Mouse (Mus musculus) liver, adult 2 months (tissue): Measurements from ENCODE around the gene Cd160. TPM values are rescaled to one million over a fixed set of nuclear protein-coding genes. Genes with fewer than 3 reads are reported as not detected.
A peak's percentile ranks its signal among the peaks of the same experiment; 100 is the strongest.

Experiments
- DNase-seq: peaks from one replicate; pipeline ENCODE4 v3.0.0-alpha.2; 2011; ENCODE audit warnings: low read depth, low spot score; ENCODE audit errors: extremely low read depth
- H3K27ac ChIP-seq: fragments of 200-500 bp; replicated peaks from 2 replicates; pipeline ENCODE4 v1.5.1; 2012; ENCODE audit warnings: low read depth, mild to moderate bottlenecking, control low read depth, inconsistent platforms, low read length; ENCODE audit not compliant: insufficient read depth
- H3K27me3 ChIP-seq: fragments of 200-500 bp; 2 replicates; pipeline ENCODE4 v1.6.1; 2012; ENCODE audit warnings: mild to moderate bottlenecking, moderate library complexity, low read length, inconsistent platforms; ENCODE audit not compliant: control insufficient read depth, insufficient read depth
- H3K36me3 ChIP-seq: fragments of 200-500 bp; 2 replicates; pipeline ENCODE4 v1.6.1; 2012; ENCODE audit warnings: low read length, inconsistent platforms; ENCODE audit not compliant: control insufficient read depth, insufficient read depth
- H3K4me1 ChIP-seq: fragments of 200-500 bp; 2 replicates; pipeline ENCODE4 v1.6.1; 2011; ENCODE audit warnings: low read length; ENCODE audit not compliant: control insufficient read depth, insufficient read depth
- H3K4me3 ChIP-seq: fragments of 200-500 bp; 2 replicates; pipeline ENCODE4 v1.5.1; 2011; ENCODE audit warnings: low read depth, mild to moderate bottlenecking, control low read depth, low read length, moderate library complexity; ENCODE audit not compliant: insufficient read depth
- H3K79me2 ChIP-seq: fragments of 200-500 bp; 2 replicates; pipeline ENCODE4 v1.6.1; 2012; ENCODE audit warnings: inconsistent platforms, mild to moderate bottlenecking, low read length, moderate library complexity; ENCODE audit not compliant: control insufficient read depth, insufficient read depth
- H3K9ac ChIP-seq: fragments of 200-500 bp; 2 replicates; pipeline ENCODE4 v1.6.1; 2012; ENCODE audit warnings: low read depth, mild to moderate bottlenecking, control low read depth, inconsistent platforms, low read length
- CTCF ChIP-seq: fragments of 200-500 bp; IDR thresholded peaks from 2 replicates; pipeline ENCODE4 v1.5.1; 2011; ENCODE audit warnings: low read depth, low read length, control low read depth
- POLR2A ChIP-seq: fragments of 200-500 bp; IDR thresholded peaks from 2 replicates; pipeline ENCODE4 v1.6.1; 2011; ENCODE audit warnings: low read length, control low read depth; ENCODE audit not compliant: insufficient read depth; ENCODE audit errors: extremely low read depth
- WGBS: fragments of 180-500 bp; shearing (Covaris S2); methylation state at CpG from one replicate; pipeline ENCODE4 v1.1.7; 2018; 5-methylcytosine and 5-hydroxymethylcytosine counted together
- polyA plus RNA-seq: library from polyadenylated mRNA; depleted of rRNA; stranded (reverse); fragments of >200 nt; gene quantifications from 2 replicates; pipeline ENCODE4 v1.2.3, GENCODE M21; 2012
- total RNA-seq: library from RNA; depleted of rRNA; stranded (reverse); fragments of >200 nt; gene quantifications from 2 replicates; pipeline ENCODE4 v1.2.3, GENCODE M21; 2014

Cd160 gene
- total and polyA plus RNA-seq, 2 experiments = 0.22 to 0.37 TPM

DNA sequence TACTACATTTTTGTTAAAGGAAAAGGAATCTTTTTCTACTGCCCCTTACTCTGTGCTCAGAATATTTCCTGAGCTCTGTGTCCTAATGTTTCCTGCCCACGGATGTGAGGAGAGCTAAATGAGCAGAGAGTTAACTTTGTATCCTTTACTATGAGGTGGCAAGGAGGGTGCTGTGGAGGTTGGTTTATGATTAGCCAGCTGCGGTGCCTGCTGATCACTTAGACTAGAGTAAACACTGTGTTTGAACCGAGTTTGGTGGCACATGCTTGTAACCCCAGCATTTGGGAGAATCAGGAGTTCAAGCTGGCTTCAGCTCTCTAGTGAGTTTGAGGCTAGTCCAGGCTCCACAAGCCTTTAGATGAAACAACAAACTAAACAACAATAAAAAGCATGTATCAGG, 52.0 kb downstream of the Cd160 start:
- no peak overlapping the region for H3K4me3 ChIP-seq
- H3K9ac ChIP-seq = no peak overlapping the region
- peaks cover 2% of the 10 kb centered on the region; the same call in 1 of the 2 replicates for H3K36me3 ChIP-seq
- 0 out of 2 replicates have a peak overlapping the region, but pooled peaks have one; percentile 30 for H3K27ac ChIP-seq
- peak; percentile 92 for DNase-seq
- WGBS = 11% methylated on average over 3 of the region's 3 CpGs
- TF ChIP-seq CTCF = no peak
- TF ChIP-seq POLR2A = no peak
- no peaks in the 10 kb centered on the region for H3K27me3 ChIP-seq
- peaks cover 5% of the 10 kb centered on the region for H3K4me1 ChIP-seq
- peaks cover 4% of the 10 kb centered on the region; the same call in 1 of the 2 replicates for H3K79me2 ChIP-seq

DNA sequence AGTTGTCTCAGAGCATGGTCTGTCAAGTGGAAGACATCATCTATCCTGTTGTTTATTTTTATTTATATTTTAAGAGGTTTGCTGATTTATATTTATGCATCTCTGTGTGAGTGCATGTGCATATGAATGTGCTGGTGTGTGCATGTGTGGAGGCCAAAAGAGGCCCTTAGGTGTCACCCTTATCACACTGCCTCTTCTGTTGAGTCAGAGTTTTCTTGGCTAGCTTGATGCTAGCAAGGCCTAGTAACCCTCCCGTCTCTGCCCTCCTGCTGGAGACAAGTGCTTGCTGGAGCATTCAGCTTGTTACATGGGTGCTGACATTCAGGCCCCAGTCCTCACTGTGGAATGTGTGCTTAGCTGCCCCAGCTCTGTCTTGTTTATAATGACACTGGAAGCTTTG, 56.2 kb downstream of the Cd160 start:
- no peak overlapping the region for H3K4me3 ChIP-seq
- 13% methylated on average over 1 of the region's 1 CpGs for WGBS
- H3K4me1 ChIP-seq = peaks cover 8% of the 10 kb centered on the region
- H3K27me3 ChIP-seq = no peaks in the 10 kb centered on the region
- DNase-seq = peak; percentile 68
- H3K27ac ChIP-seq = no peak overlapping the region
- H3K36me3 ChIP-seq = peaks cover 2% of the 10 kb centered on the region; the same call in 1 of the 2 replicates
- peaks cover 11% of the 10 kb centered on the region; the same call in 1 of the 2 replicates for H3K79me2 ChIP-seq
- TF ChIP-seq POLR2A (no peak), CTCF (0 out of 2 replicates have a peak, but pooled peaks have one; percentile 8)
- H3K9ac ChIP-seq = no peak overlapping the region

DNA sequence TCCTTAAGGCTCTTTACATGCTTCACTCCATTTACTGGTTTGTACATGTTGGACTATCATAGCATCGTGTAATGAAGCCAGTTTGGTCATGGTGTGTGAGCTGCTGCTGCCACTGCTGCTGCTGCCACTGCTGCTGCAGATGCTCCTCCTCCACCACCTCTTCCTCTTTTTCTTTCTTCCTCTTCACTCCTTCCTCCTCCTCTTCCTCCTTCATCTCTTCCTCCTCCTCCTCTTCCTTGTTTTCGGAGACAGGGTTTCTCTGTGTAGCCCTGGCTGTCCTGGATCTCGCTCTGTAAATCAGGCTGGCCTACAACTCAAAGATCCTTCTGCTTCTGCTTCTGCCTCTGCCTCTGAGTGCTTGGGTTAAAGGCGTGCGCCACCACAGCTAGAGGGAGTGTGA, 59.2 kb downstream of the Cd160 start:
- H3K4me1 ChIP-seq = peaks cover 8% of the 10 kb centered on the region
- no peak overlapping the region for H3K9ac ChIP-seq
- no peaks in the 10 kb centered on the region for H3K36me3 ChIP-seq
- no peak for TF ChIP-seq POLR2A
- no peak for TF ChIP-seq CTCF
- H3K79me2 ChIP-seq = peaks cover 11% of the 10 kb centered on the region; the same call in 1 of the 2 replicates
- DNase-seq = no peak
- 87% methylated on average over 5 of the region's 5 CpGs for WGBS
- H3K27ac ChIP-seq = no peak overlapping the region
- no peaks in the 10 kb centered on the region for H3K27me3 ChIP-seq
- no peak overlapping the region for H3K4me3 ChIP-seq

DNA sequence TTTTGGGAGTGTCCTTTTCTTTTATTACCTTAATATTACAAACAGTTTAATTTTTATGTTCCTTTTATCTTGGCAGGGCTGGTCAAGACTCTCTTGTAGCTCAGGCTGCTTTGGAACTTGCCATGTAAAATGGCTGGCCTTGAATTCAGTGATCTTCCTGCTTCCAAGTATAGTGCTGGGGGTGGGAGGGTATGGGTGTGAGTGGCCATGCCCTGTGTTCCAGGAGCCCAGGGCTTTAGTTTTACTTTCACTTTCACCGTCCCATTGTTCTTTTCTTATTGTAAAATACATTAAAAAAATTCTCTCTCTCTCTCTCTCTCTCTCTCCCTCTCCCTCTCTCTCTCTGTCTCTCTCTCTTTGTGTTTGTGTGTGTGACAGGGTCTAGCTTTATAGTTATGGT, 64.6 kb downstream of the Cd160 start:
- TF ChIP-seq CTCF (no peak), POLR2A (no peak)
- WGBS = 35% methylated on average over 1 of the region's 1 CpGs
- no peak overlapping the region for H3K4me3 ChIP-seq
- peaks cover 6% of the 10 kb centered on the region; the same call in 1 of the 2 replicates for H3K36me3 ChIP-seq
- no peaks in the 10 kb centered on the region for H3K27me3 ChIP-seq
- H3K4me1 ChIP-seq = no peaks in the 10 kb centered on the region; the same call in 1 of the 2 replicates
- no peak overlapping the region for H3K9ac ChIP-seq
- peaks cover 13% of the 10 kb centered on the region; the same call in 1 of the 2 replicates for H3K79me2 ChIP-seq
- peak; percentile 19 for DNase-seq
- no peak overlapping the region for H3K27ac ChIP-seq

DNA sequence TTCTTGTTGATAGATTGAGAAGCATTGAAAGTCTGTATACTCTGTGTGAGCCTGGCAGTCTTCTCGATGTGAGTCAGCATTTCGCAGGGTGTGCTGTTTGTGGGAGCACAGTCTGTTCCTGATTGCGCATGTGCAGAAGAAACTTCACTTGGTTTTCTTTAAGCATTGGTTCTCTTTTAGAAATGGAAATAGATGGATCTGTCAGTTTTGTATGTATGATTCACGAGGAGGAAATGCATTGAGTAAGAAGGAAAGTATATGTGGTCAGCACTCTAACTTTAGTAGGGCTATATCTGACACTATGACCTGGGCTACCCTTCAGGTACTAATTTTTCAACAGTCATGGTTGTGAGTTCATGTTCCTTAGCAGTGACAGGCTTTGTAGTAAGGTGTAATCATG, 69.5 kb downstream of the Cd160 start:
- no peaks in the 10 kb centered on the region for H3K27me3 ChIP-seq
- WGBS = 91% methylated on average over 4 of the region's 4 CpGs

DNA sequence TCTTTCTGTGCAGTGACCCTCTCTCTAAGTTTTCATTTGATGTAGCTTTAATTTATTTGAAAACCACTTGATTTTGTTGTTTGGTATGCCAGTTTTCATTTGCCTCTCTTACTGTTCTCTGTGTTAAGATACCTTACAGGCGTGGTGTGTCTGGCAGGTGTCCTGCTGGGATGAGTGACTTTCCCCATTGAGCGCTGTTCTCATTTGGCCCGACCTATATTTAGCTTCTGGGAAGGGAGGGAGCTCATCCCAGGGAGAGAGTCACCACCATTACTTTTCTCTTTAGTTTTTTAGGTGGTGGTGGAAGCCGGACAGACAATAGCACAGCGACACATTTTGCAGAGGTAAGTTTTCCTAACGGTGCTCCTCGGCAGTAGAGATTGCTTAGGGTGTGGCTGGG, 71.5 kb downstream of the Cd160 start:
- Histone ChIP-seq H3K79me2 (peaks cover 8% of the 10 kb centered on the region; the same call in 1 of the 2 replicates), H3K9ac (no peak overlapping the region), H3K27ac (no peak overlapping the region), H3K4me1 (peaks cover 2% of the 10 kb centered on the region; the same call in 1 of the 2 replicates), H3K36me3 (peaks cover 7% of the 10 kb centered on the region; the same call in 1 of the 2 replicates), H3K4me3 (no peak overlapping the region), H3K27me3 (no peaks in the 10 kb centered on the region)
- 83% methylated on average over 7 of the region's 7 CpGs for WGBS
- TF ChIP-seq CTCF (no peak), POLR2A (no peak)
- no peak for DNase-seq

More for the DNA sequence above, 69.5 kb downstream of the Cd160 start:
- Histone ChIP-seq H3K4me3 (no peak overlapping the region), H3K9ac (no peak overlapping the region), H3K79me2 (peaks cover 8% of the 10 kb centered on the region; the same call in 1 of the 2 replicates), H3K36me3 (peaks cover 9% of the 10 kb centered on the region; the same call in 1 of the 2 replicates), H3K27ac (no peak overlapping the region), H3K4me1 (peaks cover 2% of the 10 kb centered on the region; the same call in 1 of the 2 replicates)
- no peak for TF ChIP-seq CTCF
- TF ChIP-seq POLR2A = no peak
- peak; percentile 32 for DNase-seq
